Mouse (Mus musculus) spleen, adult 2 months (tissue): ENCODE measurements at regions not wholly inside any gene's neighbourhood (a gene's known extent, or its start where the extent isn't known, plus 50 kb on each side); places are given as distances from the start of the nearest gene placed in this dataset.

Experiments used
- DNase-seq, 2 experiments: peaks; one replicate each; pipeline versions ENCODE4 v3.0.0 to v3.0.0-alpha.2; 2012 to 2021; ENCODE audit warnings: low spot score in 2 of 2, low read depth in 1 of 2
- H3K27ac ChIP-seq: fragments of 200-500 bp; 2 replicates; pipeline ENCODE4 v1.5.1; 2012; ENCODE audit warnings: low read length, inconsistent platforms; ENCODE audit not compliant: insufficient read depth
- H3K27me3 ChIP-seq: fragments of 200-500 bp; 2 replicates; pipeline ENCODE4 v1.6.1; 2012; ENCODE audit warnings: mild to moderate bottlenecking, moderate library complexity, low read length, inconsistent platforms; ENCODE audit not compliant: control insufficient read depth, insufficient read depth
- H3K36me3 ChIP-seq: fragments of 200-500 bp; 2 replicates; pipeline ENCODE4 v1.6.1; 2012; ENCODE audit warnings: mild to moderate bottlenecking, low read length, inconsistent platforms; ENCODE audit not compliant: control insufficient read depth, insufficient read depth
- H3K4me1 ChIP-seq: fragments of 200-500 bp; 2 replicates; pipeline ENCODE4 v1.6.1; 2011; ENCODE audit warnings: inconsistent platforms; ENCODE audit not compliant: control insufficient read depth, insufficient read depth, insufficient read length
- H3K4me3 ChIP-seq: fragments of 200-500 bp; 2 replicates; pipeline ENCODE4 v1.5.1; 2011; ENCODE audit warnings: mild to moderate bottlenecking, inconsistent platforms; ENCODE audit not compliant: insufficient read depth, insufficient read length; ENCODE audit errors: extremely low read depth
- CTCF ChIP-seq: fragments of 200-500 bp; IDR thresholded peaks from 2 replicates; pipeline ENCODE4 v1.5.1; 2011; ENCODE audit warnings: mild to moderate bottlenecking, inconsistent platforms; ENCODE audit not compliant: insufficient read depth, insufficient read length, insufficient replicate concordance; ENCODE audit errors: extremely low read depth
- POLR2A ChIP-seq: fragments of 200-500 bp; IDR thresholded peaks from 2 replicates; pipeline ENCODE4 v1.6.1; 2011; ENCODE audit warnings: low read depth, low read length, inconsistent platforms
- WGBS: fragments of 180-500 bp; shearing (Covaris S2); methylation state at CpG from one replicate; pipeline ENCODE4 v1.1.7; 2018; 5-methylcytosine and 5-hydroxymethylcytosine counted together

DNA sequence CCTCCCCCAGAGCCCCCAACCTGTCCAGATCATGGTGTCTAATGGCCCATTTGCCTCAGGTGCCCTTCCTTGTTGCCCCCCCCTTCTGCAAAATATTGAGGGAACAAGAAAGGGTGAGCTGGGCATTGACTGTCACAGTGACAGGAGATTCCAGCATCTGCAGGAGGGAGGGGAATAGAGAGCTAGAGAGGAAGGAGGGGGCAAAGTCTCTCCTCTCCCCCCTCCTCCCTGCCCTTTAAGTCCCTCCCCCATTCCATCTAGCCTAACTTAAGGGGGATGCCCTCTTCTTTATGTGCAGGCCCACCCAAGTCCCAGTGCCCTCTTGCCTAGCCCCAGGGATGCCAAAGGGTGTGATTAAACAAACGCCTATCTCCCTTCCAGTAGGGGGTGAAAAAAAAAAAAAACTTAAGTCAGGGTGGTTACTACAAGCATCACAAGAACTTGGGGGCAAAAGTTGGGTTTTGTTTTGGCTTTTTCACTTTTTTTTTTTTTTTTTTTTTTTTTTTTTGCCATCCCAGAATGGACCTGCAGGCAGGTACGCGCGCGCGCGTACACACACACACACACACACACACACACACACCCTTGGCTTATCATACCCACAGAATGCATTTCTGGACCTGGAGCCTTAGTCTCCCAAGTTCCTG is 84.8 kb upstream of the Hsd17b12 start:
- no peaks in the 10 kb centered on the region for H3K36me3 ChIP-seq
- TF ChIP-seq CTCF: no peak
- TF ChIP-seq POLR2A: no peak
- peaks cover 22% of the 10 kb centered on the region for H3K27me3 ChIP-seq
- H3K27ac ChIP-seq: no peak overlapping the region
- 4% methylated on average over 7 of the region's 7 CpGs for whole genome bisulfite sequencing
- H3K4me3 ChIP-seq: no peak overlapping the region
- DNase-seq: no peak
- H3K4me1 ChIP-seq: no peaks in the 10 kb centered on the region

DNA sequence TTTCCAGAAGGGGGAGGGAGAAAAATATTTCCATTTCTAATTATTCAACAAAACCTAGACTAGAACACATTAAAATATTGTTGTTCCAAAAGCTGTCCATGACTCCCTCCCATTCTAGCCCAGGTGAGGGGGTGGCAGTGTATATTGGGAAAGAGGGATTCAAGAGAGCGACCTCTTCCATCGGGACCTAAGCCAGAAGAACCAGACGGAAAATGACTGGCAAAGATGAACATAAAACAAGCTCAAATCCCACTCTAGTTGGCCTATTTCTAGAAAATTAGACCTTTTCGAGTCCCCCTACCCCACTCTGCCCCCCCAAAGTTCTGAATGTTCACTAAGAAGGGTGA is 84.3 kb upstream of the Hsd17b12 start:
- WGBS: 26% methylated on average over 4 of the region's 4 CpGs
- no peak for DNase-seq
- Histone ChIP-seq H3K27me3 (peaks cover 22% of the 10 kb centered on the region), H3K27ac (no peak overlapping the region), H3K4me3 (no peak overlapping the region), H3K36me3 (no peaks in the 10 kb centered on the region), H3K4me1 (no peaks in the 10 kb centered on the region)
- TF ChIP-seq POLR2A: no peak

DNA sequence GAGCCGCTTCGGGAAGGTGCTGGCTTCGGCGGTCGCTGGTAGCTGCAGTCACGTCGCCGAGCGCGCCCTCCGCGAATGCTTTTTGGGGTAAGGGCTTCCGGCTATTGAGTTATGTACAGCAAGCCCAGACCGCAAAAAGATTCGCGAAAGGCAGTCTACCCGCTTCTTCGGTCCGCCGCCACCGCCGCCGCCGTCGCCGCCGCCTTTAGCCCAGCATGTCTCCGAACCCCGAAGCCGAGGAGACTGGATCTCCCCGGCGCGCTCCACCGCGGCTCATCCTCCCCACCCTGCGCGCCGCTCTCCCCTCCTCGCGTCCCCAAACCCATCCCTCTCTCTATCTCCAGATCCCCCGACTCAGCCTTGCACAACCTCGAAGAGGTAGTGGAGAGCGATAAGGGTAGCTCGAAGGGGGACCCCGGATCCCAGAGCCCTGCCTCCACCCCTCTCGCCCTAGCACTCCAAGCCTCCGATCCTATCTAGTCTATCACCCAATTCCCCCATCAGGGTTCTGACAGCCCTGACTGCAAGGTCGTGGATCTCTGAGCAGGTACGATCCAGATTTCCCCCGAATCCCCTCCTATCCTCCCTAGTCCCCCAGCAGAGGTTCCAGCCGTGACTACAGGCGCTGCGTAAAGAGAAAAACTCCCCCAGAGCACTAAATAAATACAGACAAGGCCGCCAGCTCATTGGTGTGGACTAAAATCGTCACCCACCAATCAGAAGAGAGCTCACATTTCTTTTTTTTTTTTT is 83.7 kb upstream of the Hsd17b12 start:
- peaks cover 18% of the 10 kb centered on the region for H3K27me3 ChIP-seq
- WGBS: 3% methylated on average over 55 of the region's 55 CpGs
- H3K4me3 ChIP-seq: no peak overlapping the region
- no peaks in the 10 kb centered on the region for H3K36me3 ChIP-seq
- TF ChIP-seq CTCF (no peak), POLR2A (no peak)
- no peak for DNase-seq
- H3K27ac ChIP-seq: no peak overlapping the region
- H3K4me1 ChIP-seq: no peaks in the 10 kb centered on the region

DNA sequence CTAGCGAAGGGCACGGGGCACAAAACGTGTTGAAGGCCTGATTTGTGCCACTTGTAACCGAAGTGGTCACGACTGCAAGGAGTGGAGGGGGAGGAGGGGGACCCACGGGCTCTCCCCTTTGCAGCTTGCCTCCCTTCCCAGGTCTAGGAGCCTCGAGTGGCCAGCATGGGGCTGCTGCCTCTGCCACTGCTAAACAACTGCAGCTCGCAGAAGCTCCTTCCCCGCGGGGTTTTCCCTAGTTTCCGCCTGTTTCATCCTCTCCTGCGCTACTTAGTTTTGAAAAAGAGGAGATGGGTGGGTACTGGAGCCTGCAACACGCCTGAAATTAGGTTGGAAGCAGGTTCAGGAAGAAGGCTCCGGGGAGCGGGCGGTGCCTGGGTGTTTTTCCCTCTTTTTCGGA is 82.6 kb upstream of the Hsd17b12 start:
- TF ChIP-seq POLR2A: no peak
- no peak for TF ChIP-seq CTCF
- no peak for DNase-seq
- 11% methylated on average over 17 of the region's 17 CpGs for WGBS
- Histone ChIP-seq H3K4me3 (no peak overlapping the region), H3K4me1 (no peaks in the 10 kb centered on the region), H3K27ac (no peak overlapping the region), H3K27me3 (peaks cover 18% of the 10 kb centered on the region), H3K36me3 (no peaks in the 10 kb centered on the region)

DNA sequence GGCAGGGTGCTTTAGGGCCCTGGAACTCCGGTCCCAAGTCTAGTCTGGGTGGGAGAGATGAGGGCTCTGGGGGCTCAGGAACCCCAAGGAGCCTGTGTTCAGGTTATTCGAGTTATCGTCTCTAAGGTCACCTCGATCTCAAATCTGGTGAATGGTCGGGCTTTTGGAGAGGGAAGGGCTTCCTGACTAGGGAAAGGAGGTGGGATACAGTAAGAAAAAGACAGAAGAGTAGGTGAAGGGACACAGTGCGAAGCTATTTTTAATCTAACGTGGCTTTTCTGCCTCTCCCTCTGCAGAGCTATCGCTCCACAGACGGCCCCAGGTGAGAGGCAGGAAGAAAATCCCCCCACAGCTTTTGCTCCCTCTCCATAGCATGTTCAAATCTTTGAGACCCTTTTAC is 81.8 kb upstream of the Hsd17b12 start:
- TF ChIP-seq POLR2A (no peak), CTCF (no peak)
- H3K36me3 ChIP-seq: no peaks in the 10 kb centered on the region
- no peak overlapping the region for H3K27ac ChIP-seq
- H3K4me1 ChIP-seq: no peaks in the 10 kb centered on the region
- WGBS: 35% methylated on average over 9 of the region's 9 CpGs
- no peak overlapping the region for H3K4me3 ChIP-seq
- H3K27me3 ChIP-seq: peaks cover 18% of the 10 kb centered on the region
- DNase-seq: no peak

DNA sequence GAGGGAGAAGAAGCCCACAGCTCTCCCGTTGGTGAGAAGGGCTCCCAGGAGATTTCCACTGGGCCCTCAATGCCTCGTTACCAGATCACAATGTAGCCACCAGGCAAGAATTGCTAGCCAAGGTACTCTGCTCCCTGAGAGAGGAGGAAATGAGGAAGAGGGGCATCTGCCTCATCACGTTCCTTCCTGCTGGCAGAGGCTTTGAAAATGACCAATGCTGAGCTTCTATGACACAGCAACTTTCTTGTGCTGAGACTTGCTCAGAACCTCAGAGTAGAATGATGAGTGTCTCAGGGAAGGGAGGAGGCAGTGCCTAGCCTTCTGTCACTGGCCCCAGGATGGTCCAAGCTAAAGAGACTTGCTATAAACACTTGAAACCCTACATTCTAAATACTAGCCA is 78.7 kb upstream of the Hsd17b12 start:
- 14% methylated on average over 3 of the region's 3 CpGs for WGBS
- no peak overlapping the region for H3K4me3 ChIP-seq

DNA sequence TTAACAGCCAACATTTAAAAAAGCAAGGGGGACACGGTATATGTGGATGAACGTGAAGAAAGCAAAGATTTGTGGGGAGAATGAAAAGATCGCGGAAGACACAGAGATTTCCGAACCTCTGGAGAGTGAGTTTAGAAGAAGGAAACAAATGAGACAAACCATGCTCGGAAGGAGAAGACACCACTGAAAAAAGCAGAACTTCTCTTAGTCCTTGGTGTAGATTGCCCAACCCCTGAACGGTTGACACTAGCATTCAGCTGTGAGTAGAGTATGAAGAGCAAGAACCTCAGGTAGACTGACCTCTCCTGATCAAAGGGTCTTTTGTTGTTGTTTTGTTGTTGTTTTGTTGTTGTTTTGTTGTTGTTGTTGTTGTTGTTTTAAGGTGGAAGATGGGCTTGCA is 75.8 kb upstream of the Hsd17b12 start:
- H3K27me3 ChIP-seq: no peaks in the 10 kb centered on the region
- DNase-seq: no peak
- no peaks in the 10 kb centered on the region for H3K36me3 ChIP-seq
- H3K4me1 ChIP-seq: no peaks in the 10 kb centered on the region
- TF ChIP-seq CTCF: no peak
- TF ChIP-seq POLR2A: no peak
- no peak overlapping the region for H3K27ac ChIP-seq
- no peak overlapping the region for H3K4me3 ChIP-seq
- WGBS: 53% methylated on average over 7 of the region's 7 CpGs

More for the DNA sequence above, 78.7 kb upstream of the Hsd17b12 start:
- Histone ChIP-seq H3K27ac (no peak overlapping the region), H3K4me1 (no peaks in the 10 kb centered on the region), H3K36me3 (no peaks in the 10 kb centered on the region), H3K27me3 (peaks cover 12% of the 10 kb centered on the region)
- TF ChIP-seq CTCF (no peak), POLR2A (no peak)
- no peak for DNase-seq
